Mouse (Mus musculus): ENCODE measurements around the gene Ror2. TPM values are rescaled to one million over a fixed set of nuclear protein-coding genes. Genes with fewer than 3 reads are reported as not detected.

The Ror2 gene
- polyA plus RNA-seq, 1 experiment, result not detected

GRCm38 (mm10) chr13:53284740-53285191 is 1.2 kb downstream of the Ror2 start:
- H3K4me3 ChIP-seq (replicated peaks; ENCODE audit: control insufficient read depth, low read depth, low read length), result no peak overlapping the region
- TF ChIP-seq POLR2A (IDR thresholded peaks at IDR 0.05; ENCODE audit: borderline replicate concordance, control insufficient read depth, low read depth, low read length) (no peak), CTCF (IDR thresholded peaks at IDR 0.05; ENCODE audit: control insufficient read depth, insufficient read depth, low read length) (no peak)
- 12% methylated on average over 17 of the region's 17 CpGs for WGBS

GRCm38 (mm10) chr13:53281604-53282396 is 4.1 kb downstream of the Ror2 start:
- WGBS, result 65% methylated on average over 11 of the region's 11 CpGs

More at GRCm38 (mm10) chr13:53284740-53285191, 1.2 kb downstream of the Ror2 start:
- no peaks in the 10 kb centered on the region for H3K4me1 ChIP-seq (ENCODE audit: control insufficient read depth, insufficient read depth, low read length)
- no peak overlapping the region for H3K27ac ChIP-seq (ENCODE audit: control insufficient read depth, insufficient read depth, low read depth, low read length, poor library complexity)

GRCm38 (mm10) chr13:53278908-53279307 is 7.0 kb downstream of the Ror2 start:
- WGBS, result 71% methylated on average over 10 of the region's 10 CpGs
- Histone ChIP-seq H3K4me1 (ENCODE audit: control insufficient read depth, insufficient read depth, low read length) (no peaks in the 10 kb centered on the region), H3K27ac (ENCODE audit: control insufficient read depth, insufficient read depth, low read depth, low read length, poor library complexity) (no peak overlapping the region), H3K4me3 (replicated peaks; ENCODE audit: control insufficient read depth, low read depth, low read length) (no peak overlapping the region)
- TF ChIP-seq CTCF (IDR thresholded peaks at IDR 0.05; ENCODE audit: control insufficient read depth, insufficient read depth, low read length), result no peak
- no peak for TF ChIP-seq POLR2A (IDR thresholded peaks at IDR 0.05; ENCODE audit: borderline replicate concordance, control insufficient read depth, low read depth, low read length)

More at GRCm38 (mm10) chr13:53281604-53282396, 4.1 kb downstream of the Ror2 start:
- TF ChIP-seq CTCF (IDR thresholded peaks at IDR 0.05; ENCODE audit: control insufficient read depth, insufficient read depth, low read length) (no peak), POLR2A (IDR thresholded peaks at IDR 0.05; ENCODE audit: borderline replicate concordance, control insufficient read depth, low read depth, low read length) (no peak)
- Histone ChIP-seq H3K4me3 (replicated peaks; ENCODE audit: control insufficient read depth, low read depth, low read length) (no peak overlapping the region), H3K27ac (ENCODE audit: control insufficient read depth, insufficient read depth, low read depth, low read length, poor library complexity) (no peak overlapping the region), H3K4me1 (ENCODE audit: control insufficient read depth, insufficient read depth, low read length) (no peaks in the 10 kb centered on the region)

- no peak for TF ChIP-seq POLR2A (IDR thresholded peaks at IDR 0.05; ENCODE audit: borderline replicate concordance, control insufficient read depth, low read depth, low read length)
- no peaks in the 10 kb centered on the region for H3K4me1 ChIP-seq (ENCODE audit: control insufficient read depth, insufficient read depth, low read length)
- 63% methylated on average over 7 of the region's 7 CpGs for WGBS
These were observed 9.5 kb downstream of the Ror2 start for GRCm38 (mm10) chr13:53276381-53276780.

GRCm38 (mm10) chr13:53275778-53276177 is 10.1 kb downstream of the Ror2 start:
- TF ChIP-seq CTCF (IDR thresholded peaks at IDR 0.05; ENCODE audit: control insufficient read depth, insufficient read depth, low read length) (no peak), POLR2A (IDR thresholded peaks at IDR 0.05; ENCODE audit: borderline replicate concordance, control insufficient read depth, low read depth, low read length) (no peak)
- no peak overlapping the region for H3K27ac ChIP-seq (ENCODE audit: control insufficient read depth, insufficient read depth, low read depth, low read length, poor library complexity)
- no peaks in the 10 kb centered on the region for H3K4me1 ChIP-seq (ENCODE audit: control insufficient read depth, insufficient read depth, low read length)
- H3K4me3 ChIP-seq (replicated peaks; ENCODE audit: control insufficient read depth, low read depth, low read length), result no peak overlapping the region
- WGBS, result 73% methylated on average over 8 of the region's 8 CpGs

More at GRCm38 (mm10) chr13:53276381-53276780, 9.5 kb downstream of the Ror2 start:
- Histone ChIP-seq H3K4me3 (replicated peaks; ENCODE audit: control insufficient read depth, low read depth, low read length) (no peak overlapping the region), H3K27ac (ENCODE audit: control insufficient read depth, insufficient read depth, low read depth, low read length, poor library complexity) (no peak overlapping the region)

- Histone ChIP-seq H3K4me3 (replicated peaks; ENCODE audit: control insufficient read depth, low read depth, low read length) (no peak overlapping the region), H3K27ac (ENCODE audit: control insufficient read depth, insufficient read depth, low read depth, low read length, poor library complexity) (no peak overlapping the region), H3K4me1 (ENCODE audit: control insufficient read depth, insufficient read depth, low read length) (no peaks in the 10 kb centered on the region)
- WGBS, result 75% methylated on average over 1 of the region's 1 CpGs
- TF ChIP-seq CTCF (IDR thresholded peaks at IDR 0.05; ENCODE audit: control insufficient read depth, insufficient read depth, low read length) (no peak), POLR2A (IDR thresholded peaks at IDR 0.05; ENCODE audit: borderline replicate concordance, control insufficient read depth, low read depth, low read length) (no peak)
These were observed 11.2 kb downstream of the Ror2 start for GRCm38 (mm10) chr13:53274771-53275170.

GRCm38 (mm10) chr13:53271595-53271994 is 14.3 kb downstream of the Ror2 start:
- no peak for TF ChIP-seq CTCF (IDR thresholded peaks at IDR 0.05; ENCODE audit: control insufficient read depth, insufficient read depth, low read length)
- TF ChIP-seq POLR2A (IDR thresholded peaks at IDR 0.05; ENCODE audit: borderline replicate concordance, control insufficient read depth, low read depth, low read length), result no peak

GRCm38 (mm10) chr13:53270549-53270948 is 15.4 kb downstream of the Ror2 start:
- no peak for TF ChIP-seq CTCF (IDR thresholded peaks at IDR 0.05; ENCODE audit: control insufficient read depth, insufficient read depth, low read length)
- no peak for TF ChIP-seq POLR2A (IDR thresholded peaks at IDR 0.05; ENCODE audit: borderline replicate concordance, control insufficient read depth, low read depth, low read length)
- H3K4me1 ChIP-seq (ENCODE audit: control insufficient read depth, insufficient read depth, low read length), result no peaks in the 10 kb centered on the region
- H3K4me3 ChIP-seq (replicated peaks; ENCODE audit: control insufficient read depth, low read depth, low read length), result no peak overlapping the region
- 77% methylated on average over 4 of the region's 4 CpGs for WGBS
- H3K27ac ChIP-seq (ENCODE audit: control insufficient read depth, insufficient read depth, low read depth, low read length, poor library complexity), result no peak overlapping the region

More at GRCm38 (mm10) chr13:53271595-53271994, 14.3 kb downstream of the Ror2 start:
- 69% methylated on average over 3 of the region's 3 CpGs for WGBS
- no peak overlapping the region for H3K27ac ChIP-seq (ENCODE audit: control insufficient read depth, insufficient read depth, low read depth, low read length, poor library complexity)
- no peak overlapping the region for H3K4me3 ChIP-seq (replicated peaks; ENCODE audit: control insufficient read depth, low read depth, low read length)
- H3K4me1 ChIP-seq (ENCODE audit: control insufficient read depth, insufficient read depth, low read length), result no peaks in the 10 kb centered on the region

Data from bone marrow, adult 2 months (tissue).